Mouse (Mus musculus) forebrain, embryonic 16.5 days (tissue): ENCODE results near the gene Gtf3c1. TPM values are rescaled to one million over a fixed set of nuclear protein-coding genes. Genes with fewer than 3 reads are reported as not detected.

Experiments used
- ATAC-seq: fragments of 200-750 bp; cut with Nextera tagmentation; 2 replicates; pipeline ENCODE4 v1.8.0; 2017; ENCODE audit warnings: mild to moderate bottlenecking, moderate library complexity
- H3K27ac ChIP-seq: fragments of 300-500 bp; sonication (generic); 2 replicates; pipeline ENCODE4 v1.5.1; 2014; ENCODE audit warnings: low read length, control low read depth
- H3K27me3 ChIP-seq: fragments of 300-500 bp; sonication (generic); replicated peaks from 2 replicates; pipeline ENCODE4 v1.6.1; 2014; ENCODE audit warnings: low read length; ENCODE audit not compliant: control insufficient read depth, insufficient read depth
- H3K36me3 ChIP-seq: fragments of 300-500 bp; sonication (generic); 2 replicates; pipeline ENCODE4 v1.6.1; 2014; ENCODE audit not compliant: control insufficient read depth, insufficient read depth
- H3K4me1 ChIP-seq: fragments of 300-500 bp; sonication (generic); replicated peaks from 2 replicates; pipeline ENCODE4 v1.6.1; 2014; ENCODE audit warnings: low read length; ENCODE audit not compliant: control insufficient read depth, insufficient read depth
- H3K4me2 ChIP-seq: fragments of 300-500 bp; sonication (generic); 2 replicates; pipeline ENCODE4 v1.6.1; 2014; ENCODE audit warnings: mild to moderate bottlenecking, low read length, control low read depth
- H3K4me3 ChIP-seq: fragments of 300-500 bp; sonication (generic); replicated peaks from 2 replicates; pipeline ENCODE4 v1.5.1; 2014; ENCODE audit warnings: mild to moderate bottlenecking, low read length, control low read depth
- H3K9ac ChIP-seq: fragments of 300-500 bp; sonication (generic); replicated peaks from 2 replicates; pipeline ENCODE4 v1.6.1; 2014; ENCODE audit warnings: low read depth, low read length, control low read depth
- H3K9me3 ChIP-seq: fragments of 300-500 bp; sonication (generic); 2 replicates; pipeline ENCODE4 v1.6.1; 2016; ENCODE audit warnings: low read length; ENCODE audit not compliant: control insufficient read depth
- WGBS: fragments of 180-500 bp; shearing (Covaris S2); extraction: QIAGEN DNeasy Blood & Tissue Kit; methylation state at CpG from one replicate; pipeline ENCODE4 v1.1.7; 2014; 5-methylcytosine and 5-hydroxymethylcytosine counted together
- polyA plus RNA-seq: library from polyadenylated mRNA; unstranded; fragments of >200 nt; fragmentation: Nextera tagmentation; extraction: Ambion mirVana; gene quantifications from 2 replicates; pipeline ENCODE4 v1.2.1, GENCODE M21; 2015

The Gtf3c1 gene
- polyA plus RNA-seq, 1 experiment from 2014 or later, result 42.4 TPM

- Histone ChIP-seq H3K9me3 (no peaks in the 10 kb centered on the region), H3K27ac (no peak overlapping the region), H3K4me3 (no peak overlapping the region), H3K4me1 (no peaks in the 10 kb centered on the region), H3K27me3 (no peaks in the 10 kb centered on the region), H3K9ac (no peak overlapping the region), H3K4me2 (no peak overlapping the region), H3K36me3 (no peaks in the 10 kb centered on the region)
- 89% methylated on average over 7 of the region's 7 CpGs for WGBS
- no peak for ATAC-seq
Observed at GRCm38 (mm10) chr7:125615453-125615852, 92.1 kb downstream of the Gtf3c1 start.

GRCm38 (mm10) chr7:125613579-125613978 is 94.0 kb downstream of the Gtf3c1 start:
- H3K27ac ChIP-seq, result no peak overlapping the region
- 76% methylated on average over 5 of the region's 5 CpGs for WGBS
- no peak overlapping the region for H3K4me2 ChIP-seq
- no peak overlapping the region for H3K4me3 ChIP-seq
- no peaks in the 10 kb centered on the region for H3K9me3 ChIP-seq
- no peaks in the 10 kb centered on the region for H3K27me3 ChIP-seq
- no peak for ATAC-seq
- no peaks in the 10 kb centered on the region for H3K4me1 ChIP-seq
- no peaks in the 10 kb centered on the region for H3K36me3 ChIP-seq
- no peak overlapping the region for H3K9ac ChIP-seq

- no peaks in the 10 kb centered on the region for H3K9me3 ChIP-seq
- no peaks in the 10 kb centered on the region for H3K27me3 ChIP-seq
- no peak for ATAC-seq
- H3K4me3 ChIP-seq, result no peak overlapping the region
- no peak overlapping the region for H3K9ac ChIP-seq
- H3K4me2 ChIP-seq, result no peak overlapping the region
- WGBS, result 92% methylated on average over 4 of the region's 4 CpGs
- H3K4me1 ChIP-seq, result no peaks in the 10 kb centered on the region
- H3K27ac ChIP-seq, result no peak overlapping the region
- H3K36me3 ChIP-seq, result no peaks in the 10 kb centered on the region
Observed at GRCm38 (mm10) chr7:125608183-125608688, 99.3 kb downstream of the Gtf3c1 start.

GRCm38 (mm10) chr7:125607384-125608182 is 100.0 kb downstream of the Gtf3c1 start:
- no peaks in the 10 kb centered on the region for H3K4me1 ChIP-seq
- H3K4me2 ChIP-seq, result no peak overlapping the region
- H3K27ac ChIP-seq, result no peak overlapping the region
- no peak overlapping the region for H3K9ac ChIP-seq
- no peaks in the 10 kb centered on the region for H3K9me3 ChIP-seq
- no peak overlapping the region for H3K4me3 ChIP-seq
- H3K27me3 ChIP-seq, result no peaks in the 10 kb centered on the region
- H3K36me3 ChIP-seq, result no peaks in the 10 kb centered on the region
- no peak for ATAC-seq
- 68% methylated on average over 6 of the region's 6 CpGs for WGBS

- no peak overlapping the region for H3K27ac ChIP-seq
- H3K4me2 ChIP-seq, result no peak overlapping the region
- ATAC-seq, result no peak
- no peaks in the 10 kb centered on the region for H3K36me3 ChIP-seq
- WGBS, result 51% methylated on average over 2 of the region's 2 CpGs
- H3K4me3 ChIP-seq, result no peak overlapping the region
- no peaks in the 10 kb centered on the region for H3K4me1 ChIP-seq
- H3K27me3 ChIP-seq, result no peaks in the 10 kb centered on the region
- H3K9ac ChIP-seq, result no peak overlapping the region
- no peaks in the 10 kb centered on the region for H3K9me3 ChIP-seq
Observed at GRCm38 (mm10) chr7:125606265-125607164, 101.1 kb downstream of the Gtf3c1 start.

- H3K36me3 ChIP-seq, result no peaks in the 10 kb centered on the region
- H3K4me3 ChIP-seq, result no peak overlapping the region
- no peaks in the 10 kb centered on the region for H3K9me3 ChIP-seq
- WGBS, result 83% methylated on average over 4 of the region's 4 CpGs
- ATAC-seq, result no peak
- H3K27me3 ChIP-seq, result no peaks in the 10 kb centered on the region
- no peaks in the 10 kb centered on the region for H3K4me1 ChIP-seq
- H3K27ac ChIP-seq, result no peak overlapping the region
- H3K9ac ChIP-seq, result no peak overlapping the region
- H3K4me2 ChIP-seq, result no peak overlapping the region
Observed at GRCm38 (mm10) chr7:125605725-125606139, 101.8 kb downstream of the Gtf3c1 start.

GRCm38 (mm10) chr7:125604362-125605319 is 102.9 kb downstream of the Gtf3c1 start:
- Histone ChIP-seq H3K4me2 (no peak overlapping the region), H3K4me3 (no peak overlapping the region), H3K27me3 (no peaks in the 10 kb centered on the region), H3K4me1 (no peaks in the 10 kb centered on the region), H3K27ac (no peak overlapping the region), H3K36me3 (no peaks in the 10 kb centered on the region), H3K9me3 (no peaks in the 10 kb centered on the region), H3K9ac (no peak overlapping the region)
- ATAC-seq, result no peak
- WGBS, result 86% methylated on average over 12 of the region's 12 CpGs

- no peak within 1 kb of the TSS for H3K4me2 ChIP-seq
- H3K4me3 ChIP-seq, result no peak within 1 kb of the TSS
- WGBS, result 75% methylated on average over 11 of the region's 11 CpGs
- H3K4me1 ChIP-seq, result no peaks in the 10 kb centered on the region
- no peak for ATAC-seq
- no peaks in the 10 kb centered on the region for H3K27me3 ChIP-seq
- no peak within 1 kb of the TSS for H3K9ac ChIP-seq
- H3K27ac ChIP-seq, result no peak within 1 kb of the TSS
- H3K36me3 ChIP-seq, result no peaks in the 10 kb centered on the region
- no peaks in the 10 kb centered on the region for H3K9me3 ChIP-seq
Observed at GRCm38 (mm10) chr7:125603185-125603631, 104.4 kb downstream of the Gtf3c1 start, which contains the start of gene Il21r. Gene Il21r (plus strand): TSS chr7:125603429.
